Mouse (Mus musculus) spleen, postnatal 14 days (tissue): ENCODE results near the gene Bace2.

ENCODE experiments used
- DNase-seq, 2 experiments: peaks; one replicate each; pipeline ENCODE4 v3.0.0; 2021 to 2022; ENCODE audit warnings: low spot score in 2 of 2

Bace2 gene

GRCm38 (mm10) chr16:97467993-97468791 is 111.7 kb downstream of the Bace2 start:
- DNase-seq, result no peak

GRCm38 (mm10) chr16:97474671-97475070 is 118.1 kb downstream of the Bace2 start:
- DNase-seq, result no peak

- no peak for DNase-seq
These were observed 119.0 kb downstream of the Bace2 start for GRCm38 (mm10) chr16:97475581-97475980.

- no peak for DNase-seq
These were observed 120.0 kb downstream of the Bace2 start for GRCm38 (mm10) chr16:97476524-97476923.

GRCm38 (mm10) chr16:97478655-97479054 is 122.1 kb downstream of the Bace2 start:
- DNase-seq, result no peak

- no peak for DNase-seq
These were observed 135.8 kb downstream of the Bace2 start for GRCm38 (mm10) chr16:97492369-97492768.
